Mouse (Mus musculus) liver, embryonic 11.5 days (tissue): Measurements from ENCODE around the gene Kel. TPM values are rescaled to one million over a fixed set of nuclear protein-coding genes. Genes with fewer than 3 reads are reported as not detected.

ENCODE experiments used
- ATAC-seq: fragments of 200-750 bp; cut with Nextera tagmentation; replicated peaks from 2 replicates; pipeline ENCODE4 v1.8.0; 2017; ENCODE audit warnings: moderate number of reproducible peaks, mild to moderate bottlenecking, moderate TSS enrichment, moderate library complexity; ENCODE audit not compliant: low FRiP score
- DNase-seq: peaks from one replicate; pipeline ENCODE4 v3.0.0-alpha.2; 2017; ENCODE audit warnings: low spot score
- H3K27ac ChIP-seq: fragments of 300-500 bp; sonication (generic); 2 replicates; pipeline ENCODE4 v1.5.1; 2014; ENCODE audit warnings: mild to moderate bottlenecking, low read depth, low read length, control low read depth
- H3K27me3 ChIP-seq: fragments of 300-500 bp; sonication (generic); replicated peaks from 2 replicates; pipeline ENCODE4 v1.6.1; 2014; ENCODE audit warnings: low read length, mixed read lengths; ENCODE audit not compliant: control insufficient read depth, insufficient read depth
- H3K36me3 ChIP-seq: fragments of 300-500 bp; sonication (generic); 2 replicates; pipeline ENCODE4 v1.6.1; 2014; ENCODE audit warnings: mild to moderate bottlenecking, low read length, moderate library complexity, mixed read lengths; ENCODE audit not compliant: control insufficient read depth, insufficient read depth
- H3K4me1 ChIP-seq: fragments of 300-500 bp; sonication (generic); replicated peaks from 2 replicates; pipeline ENCODE4 v1.6.1; 2014; ENCODE audit warnings: low read length, mixed read lengths; ENCODE audit not compliant: control insufficient read depth, insufficient read depth
- H3K4me2 ChIP-seq: fragments of 300-500 bp; sonication (generic); 2 replicates; pipeline ENCODE4 v1.6.1; 2014; ENCODE audit warnings: mild to moderate bottlenecking, control low read depth, moderate library complexity
- H3K4me3 ChIP-seq: fragments of 300-500 bp; sonication (generic); 2 replicates; pipeline ENCODE4 v1.5.1; 2014; ENCODE audit warnings: low read depth, low read length, control low read depth
- H3K9ac ChIP-seq: fragments of 300-500 bp; sonication (generic); 2 replicates; pipeline ENCODE4 v1.6.1; 2014; ENCODE audit warnings: low read depth, low read length, control low read depth
- H3K9me3 ChIP-seq: fragments of 300-500 bp; sonication (generic); 2 replicates; pipeline ENCODE4 v1.6.1; 2016; ENCODE audit warnings: low read length, inconsistent platforms, mixed read lengths; ENCODE audit not compliant: control insufficient read depth
- WGBS: fragments of 180-500 bp; shearing (Covaris S2); extraction: QIAGEN DNeasy Blood & Tissue Kit; methylation state at CpG from one replicate; pipeline ENCODE4 v1.1.7; 2014; 5-methylcytosine and 5-hydroxymethylcytosine counted together
- polyA plus RNA-seq: library from polyadenylated mRNA; unstranded; fragments of >200 nt; fragmentation: Nextera tagmentation; extraction: Ambion mirVana; gene quantifications from 2 replicates; pipeline ENCODE4 v1.2.1, GENCODE M21; 2014

Kel gene
- polyA plus RNA-seq, 1 experiment from 2014 or later = 153 TPM

GRCm38 (mm10) chr6:41676530-41676929 lies 27.6 kb downstream of the Kel start:
- H3K9ac ChIP-seq = no peak overlapping the region
- H3K4me3 ChIP-seq = no peak overlapping the region
- no peak overlapping the region for H3K27ac ChIP-seq
- H3K4me1 ChIP-seq = no peaks in the 10 kb centered on the region
- no peaks in the 10 kb centered on the region for H3K27me3 ChIP-seq
- DNase-seq (no peak), ATAC-seq (no peak)
- WGBS = 64% methylated on average over 2 of the region's 2 CpGs
- H3K36me3 ChIP-seq = no peaks in the 10 kb centered on the region
- H3K9me3 ChIP-seq = no peaks in the 10 kb centered on the region
- no peak overlapping the region for H3K4me2 ChIP-seq

DNA sequence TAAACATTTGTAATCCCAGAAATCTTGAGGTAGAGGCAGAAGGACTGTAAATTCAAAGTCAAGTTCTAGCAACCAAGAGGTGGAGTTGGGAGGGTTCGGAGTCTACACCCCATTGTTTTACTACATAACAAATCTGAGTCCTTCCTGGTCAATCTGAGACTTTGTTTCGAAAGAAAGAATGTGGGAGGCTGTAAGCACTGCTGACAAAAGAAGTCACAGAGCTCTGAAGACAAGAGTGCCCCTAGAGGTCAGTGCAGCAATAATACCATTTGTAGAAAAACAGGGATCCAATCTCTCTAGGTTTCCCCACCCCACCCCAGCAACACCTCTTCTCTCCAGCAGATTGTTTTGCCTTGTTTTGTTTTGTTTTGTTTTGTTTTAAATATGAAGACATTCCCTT lies 41.8 kb downstream of the Kel start:
- H3K27me3 ChIP-seq = no peaks in the 10 kb centered on the region; the same call in 1 of the 2 replicates
- H3K9ac ChIP-seq = no peak overlapping the region
- H3K4me3 ChIP-seq = no peak overlapping the region
- no peak overlapping the region for H3K4me2 ChIP-seq
- ATAC-seq (no peak), DNase-seq (no peak)
- H3K27ac ChIP-seq = no peak overlapping the region
- 26% methylated on average over 2 of the region's 2 CpGs for WGBS
- no peaks in the 10 kb centered on the region for H3K4me1 ChIP-seq
- H3K9me3 ChIP-seq = no peaks in the 10 kb centered on the region
- H3K36me3 ChIP-seq = no peaks in the 10 kb centered on the region

- no peak for ATAC-seq
- Histone ChIP-seq H3K4me2 (no peak overlapping the region), H3K27ac (no peak overlapping the region), H3K4me3 (no peak overlapping the region), H3K9ac (no peak overlapping the region), H3K9me3 (no peaks in the 10 kb centered on the region), H3K27me3 (no peaks in the 10 kb centered on the region), H3K4me1 (no peaks in the 10 kb centered on the region), H3K36me3 (no peaks in the 10 kb centered on the region)
- 27% methylated on average over 1 of the region's 1 CpGs for whole genome bisulfite sequencing
- no peak for DNase-seq
Observed at GRCm38 (mm10) chr6:41658487-41658886, 45.7 kb downstream of the Kel start.

GRCm38 (mm10) chr6:41654648-41655047 lies 49.5 kb downstream of the Kel start:
- H3K4me2 ChIP-seq = no peak overlapping the region
- H3K36me3 ChIP-seq = no peaks in the 10 kb centered on the region
- ATAC-seq (no peak), DNase-seq (no peak)
- no peaks in the 10 kb centered on the region for H3K27me3 ChIP-seq
- no peak overlapping the region for H3K4me3 ChIP-seq
- no peak overlapping the region for H3K27ac ChIP-seq
- H3K9me3 ChIP-seq = no peaks in the 10 kb centered on the region
- no peak overlapping the region for H3K9ac ChIP-seq
- 42% methylated on average over 8 of the region's 8 CpGs for WGBS
- H3K4me1 ChIP-seq = no peaks in the 10 kb centered on the region

GRCm38 (mm10) chr6:41653173-41653572 lies 51.0 kb downstream of the Kel start:
- H3K4me3 ChIP-seq = no peak overlapping the region
- WGBS = 67% methylated on average over 5 of the region's 5 CpGs
- H3K4me2 ChIP-seq = no peak overlapping the region
- H3K36me3 ChIP-seq = no peaks in the 10 kb centered on the region
- H3K9ac ChIP-seq = no peak overlapping the region
- H3K4me1 ChIP-seq = no peaks in the 10 kb centered on the region
- no peaks in the 10 kb centered on the region for H3K9me3 ChIP-seq
- no peaks in the 10 kb centered on the region for H3K27me3 ChIP-seq
- DNase-seq (no peak), ATAC-seq (no peak)
- H3K27ac ChIP-seq = no peak overlapping the region

DNA sequence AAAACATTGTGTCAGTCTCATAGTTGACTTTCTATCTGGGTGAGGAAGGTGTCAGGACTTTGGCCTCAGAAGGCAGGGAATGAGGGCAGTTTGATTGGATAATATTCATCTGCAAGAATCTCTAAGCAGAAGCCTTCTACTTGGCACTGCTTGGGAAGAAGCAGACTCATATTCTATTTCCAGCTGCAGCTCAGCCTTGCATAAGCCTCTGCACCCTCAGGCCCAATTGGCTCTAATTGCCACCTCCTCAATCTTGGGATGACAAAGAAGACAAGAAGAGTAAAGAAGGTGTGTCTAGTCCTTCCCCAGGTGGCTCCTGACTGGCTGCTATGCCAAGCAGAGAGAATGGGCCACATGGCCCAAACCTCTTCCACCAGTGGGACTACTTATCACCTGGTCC lies 57.5 kb downstream of the Kel start:
- Histone ChIP-seq H3K4me1 (no peaks in the 10 kb centered on the region), H3K9ac (no peak overlapping the region), H3K27ac (no peak overlapping the region), H3K27me3 (no peaks in the 10 kb centered on the region; the same call in 1 of the 2 replicates), H3K4me3 (no peak overlapping the region), H3K9me3 (no peaks in the 10 kb centered on the region), H3K36me3 (no peaks in the 10 kb centered on the region), H3K4me2 (no peak overlapping the region)
- DNase-seq (no peak), ATAC-seq (no peak)

DNA sequence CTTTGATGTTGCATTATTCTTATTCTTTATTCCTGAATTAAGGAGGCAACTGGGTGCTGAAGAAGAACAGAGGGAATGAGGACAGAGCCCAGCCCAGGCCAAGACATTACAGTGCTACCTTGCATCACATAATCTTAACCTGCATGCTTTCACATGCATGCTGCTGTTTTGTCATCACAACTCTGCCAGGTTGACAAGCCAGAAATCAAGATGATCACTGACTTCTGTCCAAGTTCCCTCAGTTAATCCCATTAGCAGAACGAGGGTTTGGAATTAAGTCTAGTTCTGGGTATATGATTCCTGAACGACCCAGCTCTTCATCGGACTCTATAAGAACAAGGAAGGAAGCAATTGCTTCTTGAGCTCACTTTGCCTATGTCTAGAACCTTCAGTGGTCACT lies 57.9 kb downstream of the Kel start:
- ATAC-seq = no peak
- no peak overlapping the region for H3K9ac ChIP-seq
- H3K27me3 ChIP-seq = no peaks in the 10 kb centered on the region; the same call in 1 of the 2 replicates
- no peaks in the 10 kb centered on the region for H3K9me3 ChIP-seq
- H3K4me2 ChIP-seq = no peak overlapping the region
- 83% methylated on average over 3 of the region's 3 CpGs for WGBS
- H3K4me1 ChIP-seq = 0 out of 2 replicates have a peak, but pooled peaks cover 1% of the 10 kb centered on the region
- H3K4me3 ChIP-seq = no peak overlapping the region
- H3K36me3 ChIP-seq = no peaks in the 10 kb centered on the region
- no peak for DNase-seq
- H3K27ac ChIP-seq = no peak overlapping the region

- Histone ChIP-seq H3K4me3 (no peak overlapping the region), H3K9ac (no peak overlapping the region), H3K36me3 (no peaks in the 10 kb centered on the region), H3K4me2 (no peak overlapping the region), H3K4me1 (0 out of 2 replicates have a peak, but pooled peaks cover 2% of the 10 kb centered on the region), H3K27me3 (no peaks in the 10 kb centered on the region; the same call in 1 of the 2 replicates), H3K27ac (no peak overlapping the region), H3K9me3 (no peaks in the 10 kb centered on the region)
- ATAC-seq (no peak), DNase-seq (no peak)
- WGBS = 79% methylated on average over 3 of the region's 3 CpGs
Observed at GRCm38 (mm10) chr6:41643227-41643626, 60.9 kb downstream of the Kel start.

GRCm38 (mm10) chr6:41642765-41643164 lies 61.4 kb downstream of the Kel start:
- ATAC-seq (no peak), DNase-seq (no peak)
- Histone ChIP-seq H3K4me1 (0 out of 2 replicates have a peak, but pooled peaks cover 2% of the 10 kb centered on the region), H3K27me3 (no peaks in the 10 kb centered on the region; the same call in 1 of the 2 replicates), H3K4me3 (no peak overlapping the region), H3K36me3 (no peaks in the 10 kb centered on the region), H3K4me2 (no peak overlapping the region), H3K9me3 (no peaks in the 10 kb centered on the region), H3K27ac (no peak overlapping the region), H3K9ac (no peak overlapping the region)
- WGBS = 71% methylated on average over 4 of the region's 4 CpGs
